Mouse (Mus musculus) kidney, postnatal 14 days (tissue): Measurements from ENCODE around the gene Celf5.

Experiments used
- DNase-seq: peaks from one replicate; pipeline ENCODE4 v3.0.0; 2022; ENCODE audit warnings: mixed read lengths

Gene Celf5

GRCm38 (mm10) chr10:81472403-81473002 is 10.0 kb downstream of the Celf5 start:
- DNase-seq = no peak

GRCm38 (mm10) chr10:81470454-81470853 is 12.1 kb downstream of the Celf5 start:
- DNase-seq = no peak

- no peak for DNase-seq
Measured at GRCm38 (mm10) chr10:81469253-81469652, 13.3 kb downstream of the Celf5 start.

- no peak for DNase-seq
Measured at GRCm38 (mm10) chr10:81467670-81468235, 14.8 kb downstream of the Celf5 start.

GRCm38 (mm10) chr10:81466881-81467280 is 15.6 kb downstream of the Celf5 start:
- no peak for DNase-seq

GRCm38 (mm10) chr10:81466066-81466465 is 16.4 kb downstream of the Celf5 start:
- no peak for DNase-seq

GRCm38 (mm10) chr10:81465265-81465645 is 17.3 kb downstream of the Celf5 start:
- DNase-seq = no peak

GRCm38 (mm10) chr10:81464405-81465264 is 17.9 kb downstream of the Celf5 start:
- peak; percentile 65 for DNase-seq

- DNase-seq = no peak
Measured at GRCm38 (mm10) chr10:81463531-81463930, 19.0 kb downstream of the Celf5 start.

- no peak for DNase-seq
Measured at GRCm38 (mm10) chr10:81462917-81463316, 19.6 kb downstream of the Celf5 start.

- DNase-seq = no peak
Measured at GRCm38 (mm10) chr10:81462415-81462804, 20.1 kb downstream of the Celf5 start.

- DNase-seq = no peak
Measured at GRCm38 (mm10) chr10:81461673-81462414, 20.7 kb downstream of the Celf5 start.

GRCm38 (mm10) chr10:81460951-81461350 is 21.6 kb downstream of the Celf5 start:
- DNase-seq = no peak

- no peak for DNase-seq
Measured at GRCm38 (mm10) chr10:81460471-81460870, 22.0 kb downstream of the Celf5 start.

- DNase-seq = no peak
Measured at GRCm38 (mm10) chr10:81459399-81459798, 23.1 kb downstream of the Celf5 start.

GRCm38 (mm10) chr10:81458267-81458666 is 24.2 kb downstream of the Celf5 start:
- no peak for DNase-seq

GRCm38 (mm10) chr10:81457624-81458023 is 24.9 kb downstream of the Celf5 start:
- DNase-seq = no peak

- DNase-seq = no peak
Measured at GRCm38 (mm10) chr10:81456983-81457563, 25.4 kb downstream of the Celf5 start.

GRCm38 (mm10) chr10:81455181-81455895 is 27.2 kb downstream of the Celf5 start, which contains the start of gene Nfic:
TSS of gene Nfic (minus strand) at chr10:81455635.
- DNase-seq = no peak

GRCm38 (mm10) chr10:81454106-81454505 is 28.4 kb downstream of the Celf5 start:
- no peak for DNase-seq

GRCm38 (mm10) chr10:81452947-81453288 is 29.6 kb downstream of the Celf5 start:
- no peak for DNase-seq

- no peak for DNase-seq
Measured at GRCm38 (mm10) chr10:81452237-81452946, 30.1 kb downstream of the Celf5 start.
